Mouse (Mus musculus) thymus, adult 2 months (tissue): ENCODE data around the gene Ift52. TPM values are rescaled to one million over a fixed set of nuclear protein-coding genes. Genes with fewer than 3 reads are reported as not detected.

Source experiments
- DNase-seq: peaks from one replicate; pipeline ENCODE4 v3.0.0; 2021
- H3K27ac ChIP-seq: fragments of 200-500 bp; 2 replicates; pipeline ENCODE4 v1.5.1; 2012; ENCODE audit warnings: low read length, control low read depth; ENCODE audit not compliant: control insufficient read depth, insufficient read depth
- H3K27me3 ChIP-seq: fragments of 200-500 bp; 2 replicates; pipeline ENCODE4 v1.6.1; 2012; ENCODE audit warnings: mild to moderate bottlenecking, low read length, moderate library complexity, mixed read lengths; ENCODE audit not compliant: control insufficient read depth, insufficient read depth
- H3K36me3 ChIP-seq: fragments of 200-500 bp; 2 replicates; pipeline ENCODE4 v1.6.1; 2012; ENCODE audit warnings: mild to moderate bottlenecking, low read length, moderate library complexity; ENCODE audit not compliant: control insufficient read depth, insufficient read depth
- H3K4me1 ChIP-seq: fragments of 200-500 bp; replicated peaks from 2 replicates; pipeline ENCODE4 v1.6.1; 2012; ENCODE audit warnings: low read length; ENCODE audit not compliant: control insufficient read depth, insufficient read depth
- H3K4me3 ChIP-seq: fragments of 200-500 bp; 2 replicates; pipeline ENCODE4 v1.5.1; 2012; ENCODE audit warnings: mild to moderate bottlenecking, low read length, control low read depth, moderate library complexity; ENCODE audit not compliant: control insufficient read depth, insufficient read depth
- CTCF ChIP-seq: fragments of 200-500 bp; IDR thresholded peaks from 2 replicates; pipeline ENCODE4 v1.5.1; 2012; ENCODE audit warnings: mild to moderate bottlenecking, control low read depth, low read length, moderate library complexity, borderline replicate concordance; ENCODE audit not compliant: control insufficient read depth, poor library complexity, insufficient read depth; ENCODE audit errors: extremely low read depth
- POLR2A ChIP-seq: fragments of 200-500 bp; IDR thresholded peaks from 2 replicates; pipeline ENCODE4 v1.6.1; 2012; ENCODE audit warnings: mild to moderate bottlenecking, low read length, control low read depth, moderate library complexity; ENCODE audit not compliant: control insufficient read depth, poor library complexity, insufficient read depth; ENCODE audit errors: extremely low read depth
- WGBS: fragments of 180-500 bp; shearing (Covaris S2); methylation state at CpG from one replicate; pipeline ENCODE4 v1.1.7; 2018; 5-methylcytosine and 5-hydroxymethylcytosine counted together
- polyA plus RNA-seq: library from polyadenylated mRNA; depleted of rRNA; stranded (reverse); fragments of >200 nt; gene quantifications from 2 replicates; pipeline ENCODE4 v1.2.3, GENCODE M21; 2012

Gene Ift52
- polyA plus RNA-seq, 1 experiment, result 28.9 TPM

DNA sequence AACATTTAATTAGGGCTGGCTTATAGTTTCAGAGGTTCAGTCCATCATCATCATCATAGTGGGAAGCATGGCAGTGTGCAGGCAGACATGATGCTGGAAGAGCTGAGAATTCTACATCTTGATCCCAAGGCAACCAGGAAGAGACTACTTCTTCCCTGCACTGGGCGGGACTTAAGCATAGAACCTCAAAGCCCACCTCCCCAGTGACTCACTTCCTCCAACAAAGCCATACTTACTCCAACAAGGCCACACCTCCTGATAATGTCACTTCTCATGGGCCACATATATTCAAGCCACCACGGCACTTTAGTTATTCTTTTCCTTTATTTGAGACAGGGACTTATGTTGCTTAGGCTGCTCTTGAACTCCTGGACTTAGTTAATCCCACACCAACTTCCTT lies 32.0 kb downstream of the Ift52 start:
- WGBS, result 98% methylated on average over 2 of the region's 2 CpGs

DNA sequence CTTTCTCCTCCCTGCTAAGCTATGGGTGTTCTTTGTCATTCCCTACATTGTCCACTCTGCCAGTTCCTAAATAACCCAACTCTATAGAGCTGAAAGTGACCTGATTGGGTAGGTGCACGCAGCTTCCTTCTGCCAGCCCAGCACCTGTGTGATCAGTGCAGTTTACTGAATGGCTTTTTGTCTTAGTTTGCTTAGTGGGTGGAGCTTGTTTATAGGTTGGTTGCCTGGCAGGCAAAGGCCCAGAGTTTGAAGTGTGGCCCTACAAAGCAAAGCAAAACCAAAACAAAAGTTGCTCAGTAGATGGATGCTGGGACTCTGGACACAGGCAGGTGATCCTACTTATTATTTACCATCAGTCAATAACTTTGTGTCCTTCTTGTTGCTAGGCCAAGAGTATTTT lies 34.5 kb downstream of the Ift52 start:
- WGBS, result 97% methylated on average over 1 of the region's 1 CpGs
- Histone ChIP-seq H3K27me3 (no peaks in the 10 kb centered on the region), H3K27ac (no peak overlapping the region), H3K36me3 (no peaks in the 10 kb centered on the region; the same call in 1 of the 2 replicates), H3K4me1 (peaks cover 17% of the 10 kb centered on the region), H3K4me3 (no peak overlapping the region)
- TF ChIP-seq POLR2A (no peak), CTCF (no peak)
- DNase-seq, result no peak

More for the DNA sequence above, 32.0 kb downstream of the Ift52 start:
- Histone ChIP-seq H3K36me3 (peaks cover 14% of the 10 kb centered on the region), H3K27ac (no peak overlapping the region), H3K27me3 (no peaks in the 10 kb centered on the region), H3K4me1 (peaks cover 4% of the 10 kb centered on the region), H3K4me3 (no peak overlapping the region)
- TF ChIP-seq CTCF (no peak), POLR2A (no peak)
- DNase-seq, result no peak

DNA sequence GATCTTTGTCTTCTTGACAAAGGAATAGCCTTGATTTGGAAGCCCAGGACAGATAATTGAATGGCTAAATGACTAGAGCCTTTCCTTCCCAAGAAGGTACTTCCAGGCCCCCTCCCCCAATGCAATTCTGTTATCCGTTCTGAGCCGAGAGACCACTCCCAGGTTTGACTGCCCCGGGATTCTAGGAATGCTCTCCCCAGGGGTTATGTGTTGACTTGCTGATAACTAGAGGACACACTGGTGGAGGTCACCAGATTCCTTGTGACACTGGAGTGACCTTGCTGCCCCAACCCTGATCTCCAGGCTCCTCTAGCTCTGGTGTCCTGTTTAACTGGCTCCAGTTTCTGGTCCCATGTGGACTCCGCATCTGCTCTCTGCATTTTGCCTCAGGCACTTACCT lies 34.9 kb downstream of the Ift52 start:
- Histone ChIP-seq H3K4me1 (peaks cover 17% of the 10 kb centered on the region), H3K27me3 (no peaks in the 10 kb centered on the region), H3K27ac (no peak overlapping the region), H3K4me3 (no peak overlapping the region), H3K36me3 (no peaks in the 10 kb centered on the region)
- 94% methylated on average over 4 of the region's 4 CpGs for WGBS
- TF ChIP-seq POLR2A (no peak), CTCF (no peak)
- DNase-seq, result no peak

DNA sequence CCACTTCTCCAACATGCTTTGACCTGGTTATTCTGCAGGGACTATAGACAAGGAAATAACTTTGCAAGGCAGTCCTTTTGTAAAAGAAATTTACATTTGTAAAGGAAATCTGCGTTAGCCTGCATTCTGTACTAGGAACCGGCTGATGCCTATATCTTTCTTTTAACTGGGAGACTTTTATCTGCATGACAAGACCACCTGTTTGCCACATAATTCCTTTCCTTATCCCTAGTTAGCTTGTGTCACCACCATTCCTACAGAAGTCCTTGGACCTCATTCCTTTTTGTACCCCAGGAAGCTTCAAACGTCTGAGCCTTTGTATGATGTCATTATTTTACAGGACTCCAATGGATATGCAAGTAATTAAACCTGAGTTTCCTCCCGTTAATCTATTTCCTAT lies 35.7 kb downstream of the Ift52 start:
- Histone ChIP-seq H3K27ac (no peak overlapping the region), H3K36me3 (no peaks in the 10 kb centered on the region), H3K4me3 (no peak overlapping the region), H3K27me3 (no peaks in the 10 kb centered on the region), H3K4me1 (peaks cover 17% of the 10 kb centered on the region)
- no peak for TF ChIP-seq CTCF
- TF ChIP-seq POLR2A, result no peak
- no peak for DNase-seq
- WGBS, result 93% methylated on average over 4 of the region's 4 CpGs

DNA sequence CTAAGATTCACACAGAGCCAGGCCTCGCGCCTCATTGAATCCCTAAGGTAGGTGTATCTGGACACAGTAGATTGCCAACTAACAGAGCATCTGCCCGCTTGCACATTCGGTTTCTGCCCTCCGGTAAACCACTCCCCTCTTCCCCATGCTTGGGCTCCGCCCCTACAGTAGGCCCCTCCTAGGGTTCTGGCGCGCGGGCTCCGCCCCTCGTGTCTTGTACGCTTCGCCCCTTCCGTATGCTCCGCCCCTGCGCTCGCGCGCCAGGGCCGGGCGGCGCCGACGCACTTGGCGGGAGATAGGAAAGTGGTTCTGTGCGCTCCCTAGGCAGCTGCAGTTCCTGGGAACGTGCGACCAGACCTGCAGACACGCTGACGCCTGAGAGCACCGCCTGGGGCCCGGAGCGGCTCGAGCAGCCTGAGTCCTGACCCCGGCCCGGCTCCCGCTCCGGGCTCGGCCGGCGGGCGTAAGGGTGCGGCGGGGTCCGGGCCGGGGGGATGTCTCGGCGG lies 37.2 kb downstream of the Ift52 start, which contains the start of gene Mybl2:
Mybl2 (plus strand) TSS at position 353 of the 506 bp plus-strand sequence.
- H3K36me3 ChIP-seq, result no peaks in the 10 kb centered on the region
- H3K4me3 ChIP-seq, result peak within 1 kb of the TSS; percentile 57
- peak; percentile 95 for DNase-seq
- H3K27me3 ChIP-seq, result no peaks in the 10 kb centered on the region
- H3K27ac ChIP-seq, result no peak within 1 kb of the TSS
- 1% methylated on average over 48 of the region's 48 CpGs for whole genome bisulfite sequencing
- peaks cover 17% of the 10 kb centered on the region for H3K4me1 ChIP-seq
- TF ChIP-seq POLR2A, result peak; percentile 57; the same call in 1 of the 2 replicates
- peak; percentile 41; the same call in 1 of the 2 replicates for TF ChIP-seq CTCF

DNA sequence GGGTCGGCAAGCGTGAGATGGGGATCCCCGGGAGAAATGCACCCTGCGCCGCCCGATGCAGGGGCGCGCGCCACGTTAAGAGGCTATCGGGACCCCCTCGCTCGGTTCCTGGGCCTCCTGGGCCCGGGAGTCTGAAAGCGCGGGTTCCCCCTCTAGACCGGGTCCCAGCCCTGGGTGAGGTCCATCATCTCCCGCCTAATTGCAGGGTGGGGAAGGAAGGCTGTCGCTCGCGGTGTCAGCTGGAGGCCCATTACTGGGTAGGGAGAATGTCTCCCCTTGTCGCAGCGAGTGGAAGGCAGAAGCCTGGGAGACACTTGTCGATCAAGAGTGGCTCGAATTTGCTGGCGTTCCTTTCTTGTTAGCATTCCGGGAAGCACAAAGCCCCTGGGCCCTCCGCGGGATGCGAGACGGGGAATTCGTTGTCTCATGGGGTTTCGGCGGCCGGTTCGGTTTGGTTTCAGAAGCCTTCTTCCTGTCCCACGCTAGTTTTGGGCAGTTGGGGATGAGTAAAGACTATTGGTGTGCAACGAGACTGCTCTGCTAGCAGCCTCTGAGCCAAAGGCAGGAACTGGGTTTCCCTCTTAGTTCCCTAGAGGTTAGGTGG lies 37.8 kb downstream of the Ift52 start:
- TF ChIP-seq POLR2A (no peak), CTCF (no peak)

More for the DNA sequence above, 37.8 kb downstream of the Ift52 start:
- WGBS, result under 1% methylated on average over 35 of the region's 38 CpGs
- peak overlapping the region; percentile 57 for H3K4me3 ChIP-seq
- H3K36me3 ChIP-seq, result no peaks in the 10 kb centered on the region
- peaks cover 17% of the 10 kb centered on the region for H3K4me1 ChIP-seq
- H3K27me3 ChIP-seq, result no peaks in the 10 kb centered on the region
- no peak for DNase-seq
- H3K27ac ChIP-seq, result no peak overlapping the region
